Comparison of ENCODE assay signal across 8 mouse cellular contexts in the genomic region with DNA sequence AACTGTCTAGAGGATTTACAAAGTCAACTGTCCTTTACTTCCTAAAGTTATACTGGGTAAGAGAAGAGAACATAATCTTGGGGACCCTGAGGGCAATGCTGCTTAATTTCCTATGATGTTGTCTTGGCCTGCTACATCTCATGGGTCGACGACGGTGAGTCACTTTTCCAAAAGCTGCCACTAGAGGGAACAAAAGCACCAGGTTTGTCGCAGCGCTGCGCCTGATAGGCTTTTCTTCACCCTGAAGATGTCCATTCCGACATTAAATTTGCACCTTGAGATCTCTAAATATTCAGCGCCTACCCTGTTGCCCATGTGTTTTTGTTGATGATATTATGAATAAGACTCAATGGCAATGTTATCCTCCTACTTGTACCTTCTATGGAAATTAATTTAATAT.
DNase-seq lines count a peak whose midpoint lies in the region; ATAC-seq and TF ChIP-seq lines count a peak whose summit lies in the region.

No protein-coding gene starts in this region.

- H3K4me1 ChIP-seq in heart, embryonic 12.5 days (replicated peaks), result no peaks in the 10 kb centered on the region
- H3K4me1 ChIP-seq in cerebellum, adult 2 months (ENCODE audit: control insufficient read depth, insufficient read depth, low read length), result no peaks in the 10 kb centered on the region
- no peaks in the 10 kb centered on the region for H3K4me1 ChIP-seq in hindbrain, embryonic 16.5 days (ENCODE audit: control insufficient read depth, insufficient read depth, low read depth, low read length)
- H3K4me1 ChIP-seq in midbrain, embryonic 13.5 days (replicated peaks), result no peaks in the 10 kb centered on the region

- no peak for TF ChIP-seq POLR2A in cerebellum, adult 2 months (IDR thresholded peaks at IDR 0.05; ENCODE audit: borderline replicate concordance, insufficient read depth, low read length)

- no peak overlapping the region for H3K27ac ChIP-seq in heart, embryonic 12.5 days (ENCODE audit: poor library complexity, severe bottlenecking)
- H3K27ac ChIP-seq in cerebellum, adult 2 months (ENCODE audit: insufficient read depth, low read length), result no peak overlapping the region
- no peak overlapping the region for H3K27ac ChIP-seq in hindbrain, embryonic 16.5 days (ENCODE audit: low read depth, low read length)
- no peak overlapping the region for H3K27ac ChIP-seq in midbrain, embryonic 13.5 days

- H3K9ac ChIP-seq in heart, embryonic 12.5 days, result no peak overlapping the region
- no peak overlapping the region for H3K9ac ChIP-seq in hindbrain, embryonic 16.5 days (ENCODE audit: low read depth, low read length)
- H3K9ac ChIP-seq in midbrain, embryonic 13.5 days (replicated peaks), result no peak overlapping the region

- H3K4me2 ChIP-seq in heart, embryonic 12.5 days, result no peak overlapping the region
- no peak overlapping the region for H3K4me2 ChIP-seq in hindbrain, embryonic 16.5 days (ENCODE audit: low read length)
- no peak overlapping the region for H3K4me2 ChIP-seq in midbrain, embryonic 13.5 days (replicated peaks)

- peak; percentile 70 for TF ChIP-seq CTCF in cerebellum, adult 2 months (IDR thresholded peaks at IDR 0.05; ENCODE audit: borderline replicate concordance, insufficient read depth, low read depth, low read length)

- H3K9me3 ChIP-seq in heart, embryonic 12.5 days (replicated peaks), result no peaks in the 10 kb centered on the region
- no peaks in the 10 kb centered on the region for H3K9me3 ChIP-seq in hindbrain, embryonic 16.5 days (ENCODE audit: control insufficient read depth, low read length)
- no peaks in the 10 kb centered on the region for H3K9me3 ChIP-seq in midbrain, embryonic 13.5 days

- no peak for ATAC-seq in heart, embryonic 12.5 days (ENCODE audit: insufficient number of reproducible peaks, low FRiP score)
- ATAC-seq in frontal cortex, adult (ENCODE audit: low TSS enrichment), result peak; percentile 94
- peak; percentile 87 for ATAC-seq in hindbrain, embryonic 16.5 days
- ATAC-seq in midbrain, embryonic 13.5 days, result peak; percentile 71

- H3K4me3 ChIP-seq in heart, embryonic 12.5 days, result no peak overlapping the region
- no peak overlapping the region for H3K4me3 ChIP-seq in cerebellum, adult 2 months (replicated peaks; ENCODE audit: insufficient read depth, low read depth, low read length)
- no peak overlapping the region for H3K4me3 ChIP-seq in hindbrain, embryonic 16.5 days (ENCODE audit: low read length)
- no peak overlapping the region for H3K4me3 ChIP-seq in midbrain, embryonic 13.5 days (replicated peaks)

- 8% methylated on average over 8 of the region's 8 CpGs for WGBS in heart, embryonic 12.5 days
- 5% methylated on average over 8 of the region's 8 CpGs for WGBS in cerebellum, adult 2 months
- WGBS in hindbrain, embryonic 16.5 days, result 7% methylated on average over 8 of the region's 8 CpGs
- WGBS in midbrain, embryonic 13.5 days, result 7% methylated on average over 8 of the region's 8 CpGs

- no peaks in the 10 kb centered on the region for H3K27me3 ChIP-seq in heart, embryonic 12.5 days (replicated peaks)
- no peaks in the 10 kb centered on the region; the same call in 1 of the 2 replicates for H3K27me3 ChIP-seq in cerebellum, adult 2 months (ENCODE audit: control insufficient read depth, insufficient read depth, low read length)
- no peaks in the 10 kb centered on the region for H3K27me3 ChIP-seq in hindbrain, embryonic 16.5 days (replicated peaks; ENCODE audit: control insufficient read depth, insufficient read depth, low read length)
- H3K27me3 ChIP-seq in midbrain, embryonic 13.5 days, result no peaks in the 10 kb centered on the region; the same call in 1 of the 2 replicates

- H3K36me3 ChIP-seq in heart, embryonic 12.5 days, result no peaks in the 10 kb centered on the region
- no peaks in the 10 kb centered on the region for H3K36me3 ChIP-seq in hindbrain, embryonic 16.5 days (ENCODE audit: control insufficient read depth, insufficient read depth, low read length)
- H3K36me3 ChIP-seq in midbrain, embryonic 13.5 days, result no peaks in the 10 kb centered on the region

- peak; percentile 30 to 82 for DNase-seq in heart, adult 18-20 months
- DNase-seq in cerebellum, adult 2 months, result peak; percentile 25 to 38
- peak; percentile 18 to 43 for DNase-seq in left cerebral cortex, adult 8-10 months (ENCODE audit: low spot score in 2 of 2)
- DNase-seq in telencephalon, adult 2 months (ENCODE audit: low read depth, low spot score), result peak; percentile 36
